Mouse (Mus musculus): Measurements from ENCODE around the gene Usp16. TPM values are rescaled to one million over a fixed set of nuclear protein-coding genes. Genes with fewer than 3 reads are reported as not detected.

Usp16 gene
- polyA plus RNA-seq, 1 experiment from 2014 or later = 35.3 TPM

DNA sequence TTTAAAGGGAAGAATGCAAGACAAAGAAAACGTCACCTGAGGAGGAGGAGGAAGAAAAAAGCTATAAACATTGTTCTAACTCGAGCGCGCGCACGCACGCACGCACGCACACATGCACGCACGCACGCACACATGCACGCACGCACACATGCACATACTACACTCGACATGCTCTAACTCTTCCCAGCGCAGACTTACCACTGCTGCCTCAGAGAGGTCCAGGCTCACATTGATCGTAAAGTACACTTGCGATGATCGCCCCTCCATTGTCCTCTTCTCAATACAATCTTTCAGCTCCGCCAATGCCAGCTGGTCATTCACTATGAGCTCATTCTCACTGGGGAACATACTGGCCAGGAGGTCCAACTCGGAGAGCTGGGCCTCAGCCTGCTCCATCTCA, 17.4 kb upstream of the Usp16 start:
- no peak overlapping the region for H3K27ac ChIP-seq (ENCODE audit: low read length)
- H3K36me3 ChIP-seq (ENCODE audit: control insufficient read depth, insufficient read depth, low read length) = no peaks in the 10 kb centered on the region
- H3K4me3 ChIP-seq (replicated peaks; ENCODE audit: low read length) = no peak overlapping the region
- 92% methylated on average over 21 of the region's 21 CpGs for WGBS
- peaks cover 12% of the 10 kb centered on the region for H3K4me1 ChIP-seq (ENCODE audit: control insufficient read depth, insufficient read depth, low read length)
- H3K27me3 ChIP-seq (ENCODE audit: control insufficient read depth, insufficient read depth, low read length) = no peaks in the 10 kb centered on the region
- no peak overlapping the region for H3K4me2 ChIP-seq (ENCODE audit: low read depth, low read length)
- H3K9me3 ChIP-seq (replicated peaks; ENCODE audit: control insufficient read depth, low read length) = no peaks in the 10 kb centered on the region
- H3K9ac ChIP-seq (ENCODE audit: low read length) = no peak overlapping the region
- no peak for ATAC-seq (ENCODE audit: insufficient read depth, low FRiP score)

DNA sequence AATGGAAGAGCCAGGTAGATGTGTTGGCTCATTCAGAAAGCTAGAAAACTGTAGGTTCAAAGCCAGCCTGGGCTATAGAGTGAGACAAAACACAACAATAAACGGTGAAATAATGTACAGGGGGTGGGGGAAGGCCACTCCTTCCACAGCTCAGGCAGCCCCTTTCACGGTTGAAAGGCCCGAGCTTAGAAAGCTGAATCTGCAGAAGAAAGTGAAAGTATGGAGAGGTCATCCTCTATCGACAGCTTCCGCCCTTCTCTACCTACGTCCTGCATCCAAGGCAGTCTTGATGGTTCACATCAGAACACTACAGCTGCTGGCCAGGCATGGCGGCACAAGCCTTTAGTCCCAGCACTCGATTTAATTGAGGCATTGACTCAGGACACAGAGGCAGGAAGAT, 15.8 kb upstream of the Usp16 start:
- Histone ChIP-seq H3K9me3 (replicated peaks; ENCODE audit: control insufficient read depth, low read length) (no peaks in the 10 kb centered on the region), H3K4me2 (ENCODE audit: low read depth, low read length) (no peak overlapping the region), H3K4me3 (replicated peaks; ENCODE audit: low read length) (no peak overlapping the region), H3K4me1 (ENCODE audit: control insufficient read depth, insufficient read depth, low read length) (peaks cover 15% of the 10 kb centered on the region), H3K9ac (ENCODE audit: low read length) (no peak overlapping the region), H3K27me3 (ENCODE audit: control insufficient read depth, insufficient read depth, low read length) (no peaks in the 10 kb centered on the region), H3K27ac (ENCODE audit: low read length) (no peak overlapping the region), H3K36me3 (ENCODE audit: control insufficient read depth, insufficient read depth, low read length) (no peaks in the 10 kb centered on the region)
- no peak for ATAC-seq (ENCODE audit: insufficient read depth, low FRiP score)
- WGBS = 89% methylated on average over 8 of the region's 8 CpGs

DNA sequence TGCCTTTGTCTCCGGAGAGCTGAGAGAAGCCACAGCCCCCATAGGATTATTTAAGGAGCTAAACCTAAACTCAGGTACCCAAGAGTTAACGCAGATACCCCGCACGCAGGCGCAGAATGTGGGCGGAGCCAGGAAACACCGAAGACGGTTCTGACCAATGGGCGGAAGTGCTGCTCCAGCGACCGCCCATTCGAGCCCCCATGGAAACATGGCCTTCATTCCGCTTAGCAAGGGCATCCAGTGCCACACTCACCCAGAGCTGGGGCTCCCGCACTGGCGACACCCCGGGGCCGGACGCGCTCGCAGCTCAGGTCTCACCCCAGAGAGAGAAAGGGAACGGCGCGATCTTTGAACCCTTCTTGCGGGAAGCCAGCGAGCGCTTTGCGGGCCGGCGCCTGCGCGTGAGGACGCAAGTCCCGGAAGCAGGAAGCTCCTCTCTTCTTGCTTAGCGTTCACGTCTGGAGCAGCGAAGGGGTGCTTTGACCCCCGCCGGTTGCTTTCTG, 14.3 kb upstream of the Usp16 start, which contains the start of gene Rwdd2b:
TSS of gene Rwdd2b (minus strand) at position 390 of the 503 bp plus-strand sequence.
- Histone ChIP-seq H3K4me3 (replicated peaks; ENCODE audit: low read length) (peak within 1 kb of the TSS; percentile 90), H3K9ac (ENCODE audit: low read length) (peak within 1 kb of the TSS; percentile 92), H3K4me1 (ENCODE audit: control insufficient read depth, insufficient read depth, low read length) (peaks cover 15% of the 10 kb centered on the region), H3K4me2 (ENCODE audit: low read depth, low read length) (peak within 1 kb of the TSS; percentile 65), H3K36me3 (ENCODE audit: control insufficient read depth, insufficient read depth, low read length) (no peaks in the 10 kb centered on the region), H3K27ac (ENCODE audit: low read length) (peak within 1 kb of the TSS; percentile 89), H3K9me3 (replicated peaks; ENCODE audit: control insufficient read depth, low read length) (no peaks in the 10 kb centered on the region), H3K27me3 (ENCODE audit: control insufficient read depth, insufficient read depth, low read length) (no peaks in the 10 kb centered on the region)
- peak; percentile 95 for ATAC-seq (ENCODE audit: insufficient read depth, low FRiP score)
- 0% methylated on average over 38 of the region's 38 CpGs for WGBS

DNA sequence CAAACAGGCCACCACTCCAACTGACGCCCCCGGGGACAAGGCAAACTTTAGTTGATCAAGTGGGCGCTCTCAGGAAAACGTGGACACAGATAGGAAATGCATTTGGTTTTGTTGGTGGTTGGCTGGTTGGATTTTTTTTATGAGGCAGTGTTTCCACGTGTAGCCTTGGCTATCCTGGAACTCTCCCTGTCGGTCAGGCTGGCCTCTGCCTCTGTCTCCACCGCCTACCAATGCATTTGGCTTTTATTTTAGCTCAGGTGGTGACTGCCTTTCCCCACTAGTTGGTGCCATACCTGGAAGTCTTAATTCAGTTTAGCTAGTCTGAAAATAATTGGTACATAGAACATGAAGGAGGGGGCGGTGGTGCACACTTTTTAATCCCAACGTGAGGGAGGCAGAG, 13.4 kb upstream of the Usp16 start:
- Histone ChIP-seq H3K27me3 (ENCODE audit: control insufficient read depth, insufficient read depth, low read length) (no peaks in the 10 kb centered on the region), H3K27ac (ENCODE audit: low read length) (no peak overlapping the region; the same call in 1 of the 2 replicates), H3K4me3 (replicated peaks; ENCODE audit: low read length) (peak overlapping the region; percentile 90), H3K9me3 (replicated peaks; ENCODE audit: control insufficient read depth, low read length) (no peaks in the 10 kb centered on the region), H3K4me1 (ENCODE audit: control insufficient read depth, insufficient read depth, low read length) (peaks cover 15% of the 10 kb centered on the region), H3K36me3 (ENCODE audit: control insufficient read depth, insufficient read depth, low read length) (no peaks in the 10 kb centered on the region), H3K9ac (ENCODE audit: low read length) (peak overlapping the region; percentile 92), H3K4me2 (ENCODE audit: low read depth, low read length) (peak overlapping the region; percentile 53)
- ATAC-seq (ENCODE audit: insufficient read depth, low FRiP score) = no peak
- WGBS = 17% methylated on average over 9 of the region's 9 CpGs

DNA sequence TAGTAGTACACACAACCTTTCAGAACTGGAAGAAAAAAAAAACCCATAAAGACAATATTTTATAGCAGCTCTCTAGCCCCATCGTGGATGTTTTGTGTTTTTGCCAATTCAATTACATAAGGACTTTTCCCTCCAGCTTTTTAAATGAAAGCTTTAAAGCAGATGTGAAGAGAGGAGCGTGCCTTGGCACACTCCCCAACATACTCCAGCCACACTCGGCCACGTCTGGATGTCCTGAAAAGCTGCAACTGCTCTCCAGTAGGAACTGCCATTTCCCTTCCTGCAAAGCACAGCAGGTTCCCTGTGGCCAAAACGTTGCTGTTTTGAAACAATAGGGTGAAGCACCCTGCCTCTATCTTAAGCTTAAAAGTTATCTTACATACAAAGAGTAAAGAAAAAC, 12.2 kb upstream of the Usp16 start:
- Histone ChIP-seq H3K9me3 (replicated peaks; ENCODE audit: control insufficient read depth, low read length) (no peaks in the 10 kb centered on the region), H3K27ac (ENCODE audit: low read length) (no peak overlapping the region), H3K4me3 (replicated peaks; ENCODE audit: low read length) (no peak overlapping the region), H3K27me3 (ENCODE audit: control insufficient read depth, insufficient read depth, low read length) (no peaks in the 10 kb centered on the region), H3K9ac (ENCODE audit: low read length) (no peak overlapping the region), H3K36me3 (ENCODE audit: control insufficient read depth, insufficient read depth, low read length) (no peaks in the 10 kb centered on the region), H3K4me1 (ENCODE audit: control insufficient read depth, insufficient read depth, low read length) (peaks cover 15% of the 10 kb centered on the region), H3K4me2 (ENCODE audit: low read depth, low read length) (no peak overlapping the region)
- WGBS = 30% methylated on average over 5 of the region's 5 CpGs
- ATAC-seq (ENCODE audit: insufficient read depth, low FRiP score) = no peak

DNA sequence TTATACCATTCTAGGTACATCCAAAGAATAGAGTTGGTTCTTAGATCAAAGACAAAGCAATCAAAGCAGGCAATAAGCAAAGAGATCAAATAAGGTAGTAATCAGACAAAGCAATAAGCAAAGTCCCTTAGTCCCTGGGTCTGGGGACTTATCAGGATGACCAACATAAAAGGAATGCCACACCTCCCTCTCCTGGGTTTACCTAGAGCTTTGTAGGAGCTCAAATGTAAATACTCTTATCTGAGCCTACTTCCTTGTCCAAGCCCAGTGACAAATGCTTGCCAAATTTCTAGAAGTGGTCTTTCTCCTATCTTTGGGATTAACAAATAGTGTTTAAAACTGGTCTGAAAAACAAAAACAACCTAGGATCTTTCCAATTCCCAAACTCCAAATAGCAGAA, 11.3 kb upstream of the Usp16 start:
- no peak for ATAC-seq (ENCODE audit: insufficient read depth, low FRiP score)
- H3K9me3 ChIP-seq (replicated peaks; ENCODE audit: control insufficient read depth, low read length) = no peaks in the 10 kb centered on the region

DNA sequence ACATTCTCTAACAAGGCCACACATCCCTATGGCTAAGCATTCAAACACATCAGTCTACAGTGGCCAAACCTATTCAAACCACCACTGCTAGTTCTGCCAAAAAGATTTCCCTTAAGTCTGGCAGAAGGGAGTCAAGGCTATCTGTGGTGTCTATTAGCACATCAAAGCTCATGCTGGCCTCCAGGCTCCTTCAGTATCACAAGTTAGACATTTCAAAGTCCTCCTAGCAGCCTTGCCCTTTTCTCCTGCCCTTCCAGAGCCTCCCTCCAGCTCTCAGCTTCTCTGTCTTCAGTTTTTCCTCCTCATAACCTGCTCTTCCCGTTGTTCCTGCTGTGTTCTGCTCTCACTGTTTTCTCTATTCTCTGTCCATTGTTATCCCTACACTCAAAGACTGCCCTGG, 10.4 kb upstream of the Usp16 start:
- WGBS = 48% methylated on average over 1 of the region's 1 CpGs

More for the DNA sequence above, 11.3 kb upstream of the Usp16 start:
- Histone ChIP-seq H3K27me3 (ENCODE audit: control insufficient read depth, insufficient read depth, low read length) (no peaks in the 10 kb centered on the region), H3K4me2 (ENCODE audit: low read depth, low read length) (no peak overlapping the region), H3K4me3 (replicated peaks; ENCODE audit: low read length) (no peak overlapping the region), H3K36me3 (ENCODE audit: control insufficient read depth, insufficient read depth, low read length) (no peaks in the 10 kb centered on the region), H3K9ac (ENCODE audit: low read length) (no peak overlapping the region), H3K4me1 (ENCODE audit: control insufficient read depth, insufficient read depth, low read length) (peaks cover 15% of the 10 kb centered on the region), H3K27ac (ENCODE audit: low read length) (no peak overlapping the region)

DNA sequence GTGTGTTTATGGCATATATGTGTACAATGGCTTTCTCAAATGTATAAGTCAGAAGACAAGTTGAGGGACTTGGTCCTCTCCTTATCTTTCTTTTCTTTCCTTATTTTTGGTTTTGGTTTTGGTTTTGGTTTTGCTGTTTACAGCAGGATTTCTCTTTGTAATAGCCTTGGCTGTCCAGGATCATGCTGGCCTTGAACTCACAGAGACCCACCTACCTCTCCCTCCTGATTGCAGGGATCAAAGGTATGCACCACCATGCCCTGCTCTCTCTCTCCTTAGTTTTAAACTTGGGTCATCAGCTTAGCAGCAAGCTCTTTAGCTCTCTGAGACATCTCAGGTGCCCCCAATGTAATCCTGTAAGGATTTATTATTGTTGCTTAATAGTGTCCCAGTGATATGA, 9.4 kb upstream of the Usp16 start:
- Histone ChIP-seq H3K36me3 (ENCODE audit: control insufficient read depth, insufficient read depth, low read length) (no peaks in the 10 kb centered on the region), H3K27ac (ENCODE audit: low read length) (no peak overlapping the region), H3K4me3 (replicated peaks; ENCODE audit: low read length) (no peak overlapping the region), H3K9ac (ENCODE audit: low read length) (no peak overlapping the region), H3K4me2 (ENCODE audit: low read depth, low read length) (no peak overlapping the region), H3K27me3 (ENCODE audit: control insufficient read depth, insufficient read depth, low read length) (no peaks in the 10 kb centered on the region), H3K9me3 (replicated peaks; ENCODE audit: control insufficient read depth, low read length) (no peaks in the 10 kb centered on the region), H3K4me1 (ENCODE audit: control insufficient read depth, insufficient read depth, low read length) (peaks cover 11% of the 10 kb centered on the region; the same call in 1 of the 2 replicates)
- no peak for ATAC-seq (ENCODE audit: insufficient read depth, low FRiP score)

More for the DNA sequence above, 10.4 kb upstream of the Usp16 start:
- no peaks in the 10 kb centered on the region for H3K36me3 ChIP-seq (ENCODE audit: control insufficient read depth, insufficient read depth, low read length)
- no peak overlapping the region for H3K9ac ChIP-seq (ENCODE audit: low read length)
- peaks cover 15% of the 10 kb centered on the region for H3K4me1 ChIP-seq (ENCODE audit: control insufficient read depth, insufficient read depth, low read length)
- no peaks in the 10 kb centered on the region for H3K9me3 ChIP-seq (replicated peaks; ENCODE audit: control insufficient read depth, low read length)
- H3K27me3 ChIP-seq (ENCODE audit: control insufficient read depth, insufficient read depth, low read length) = no peaks in the 10 kb centered on the region
- H3K4me2 ChIP-seq (ENCODE audit: low read depth, low read length) = no peak overlapping the region
- H3K27ac ChIP-seq (ENCODE audit: low read length) = no peak overlapping the region
- H3K4me3 ChIP-seq (replicated peaks; ENCODE audit: low read length) = no peak overlapping the region
- ATAC-seq (ENCODE audit: insufficient read depth, low FRiP score) = no peak

DNA sequence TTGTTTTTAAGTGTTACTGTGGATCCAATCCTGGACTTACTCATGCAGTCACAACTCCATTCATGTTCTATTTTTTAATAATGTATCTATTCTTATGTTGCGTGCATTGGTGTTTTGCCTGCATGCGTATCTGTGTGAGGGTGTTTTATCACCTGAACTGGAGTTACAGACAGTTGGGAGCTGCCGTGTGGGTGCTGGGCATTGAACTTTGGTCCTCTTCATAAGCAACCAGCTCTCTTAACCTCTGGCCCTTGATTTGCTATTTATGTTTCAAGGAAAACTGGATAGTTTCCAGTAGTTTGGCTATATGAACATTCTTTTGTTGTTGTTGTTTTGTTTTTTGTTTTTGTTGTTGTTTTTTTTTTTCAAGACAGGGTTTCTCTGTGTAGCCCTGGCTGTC, 9.0 kb upstream of the Usp16 start:
- H3K9ac ChIP-seq (ENCODE audit: low read length) = no peak overlapping the region
- no peak for ATAC-seq (ENCODE audit: insufficient read depth, low FRiP score)
- peaks cover 11% of the 10 kb centered on the region; the same call in 1 of the 2 replicates for H3K4me1 ChIP-seq (ENCODE audit: control insufficient read depth, insufficient read depth, low read length)
- no peaks in the 10 kb centered on the region for H3K9me3 ChIP-seq (replicated peaks; ENCODE audit: control insufficient read depth, low read length)
- H3K27ac ChIP-seq (ENCODE audit: low read length) = no peak overlapping the region
- no peak overlapping the region for H3K4me3 ChIP-seq (replicated peaks; ENCODE audit: low read length)
- H3K27me3 ChIP-seq (ENCODE audit: control insufficient read depth, insufficient read depth, low read length) = no peaks in the 10 kb centered on the region
- H3K4me2 ChIP-seq (ENCODE audit: low read depth, low read length) = no peak overlapping the region
- H3K36me3 ChIP-seq (ENCODE audit: control insufficient read depth, insufficient read depth, low read length) = no peaks in the 10 kb centered on the region
- 95% methylated on average over 3 of the region's 3 CpGs for WGBS

DNA sequence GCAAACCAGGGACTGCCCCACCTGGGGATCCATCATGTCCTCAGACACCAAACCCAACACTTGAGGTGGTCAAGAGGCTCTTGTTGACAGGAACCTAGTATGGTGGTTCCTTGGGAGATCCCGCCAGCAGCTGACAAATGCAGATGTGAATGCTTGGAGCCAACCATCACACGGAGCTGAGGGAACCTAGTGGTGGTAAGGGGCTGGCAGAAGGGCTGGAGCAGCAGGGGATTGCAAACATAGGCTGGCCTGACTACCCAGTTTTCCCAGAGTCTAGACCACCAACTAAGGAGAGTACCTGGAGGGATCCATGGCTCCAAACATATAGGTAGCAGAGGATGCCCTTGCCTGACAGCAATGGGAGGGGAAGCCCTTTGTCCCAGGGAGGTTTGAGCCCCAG, 1.3 kb upstream of the Usp16 start:
- Histone ChIP-seq H3K4me3 (replicated peaks; ENCODE audit: low read length) (no peak overlapping the region), H3K9ac (ENCODE audit: low read length) (no peak overlapping the region), H3K4me2 (ENCODE audit: low read depth, low read length) (no peak overlapping the region), H3K27me3 (ENCODE audit: control insufficient read depth, insufficient read depth, low read length) (no peaks in the 10 kb centered on the region), H3K4me1 (ENCODE audit: control insufficient read depth, insufficient read depth, low read length) (peaks cover 10% of the 10 kb centered on the region), H3K27ac (ENCODE audit: low read length) (no peak overlapping the region), H3K36me3 (ENCODE audit: control insufficient read depth, insufficient read depth, low read length) (no peaks in the 10 kb centered on the region), H3K9me3 (replicated peaks; ENCODE audit: control insufficient read depth, low read length) (no peaks in the 10 kb centered on the region)
- ATAC-seq (ENCODE audit: insufficient read depth, low FRiP score) = no peak
- WGBS = 90% methylated on average over 2 of the region's 2 CpGs
